Mouse (Mus musculus): ENCODE data around the gene Acta2. TPM values are rescaled to one million over a fixed set of nuclear protein-coding genes. Genes with fewer than 3 reads are reported as not detected.
A peak's percentile ranks its signal among the peaks of the same experiment; 100 is the strongest.

The Acta2 gene
- 4.4 and 6.2 TPM in 2 replicates for polyA plus RNA-seq (2015; fragmentation: Nextera tagmentation; extraction: Ambion mirVana)

GRCm38 (mm10) chr19:34254880-34255681, at the start of gene Acta2:
Acta2 (minus strand) TSS chr19:34255590.
- ATAC-seq, result no peak
- Histone ChIP-seq H3K4me1 (no peaks in the 10 kb centered on the region), H3K4me3 (no peak within 1 kb of the TSS), H3K9me3 (replicated peaks) (no peaks in the 10 kb centered on the region), H3K27me3 (no peaks in the 10 kb centered on the region), H3K4me2 (no peak within 1 kb of the TSS), H3K9ac (no peak within 1 kb of the TSS), H3K27ac (no peak within 1 kb of the TSS), H3K36me3 (ENCODE audit: poor library complexity, severe bottlenecking) (no peaks in the 10 kb centered on the region)
- WGBS, result 66% methylated on average over 16 of the region's 16 CpGs

GRCm38 (mm10) chr19:34304917-34305316, 49.5 kb upstream of the Acta2 start:
- Histone ChIP-seq H3K27ac (no peak overlapping the region), H3K27me3 (no peaks in the 10 kb centered on the region)
- ATAC-seq, result no peak

DNA sequence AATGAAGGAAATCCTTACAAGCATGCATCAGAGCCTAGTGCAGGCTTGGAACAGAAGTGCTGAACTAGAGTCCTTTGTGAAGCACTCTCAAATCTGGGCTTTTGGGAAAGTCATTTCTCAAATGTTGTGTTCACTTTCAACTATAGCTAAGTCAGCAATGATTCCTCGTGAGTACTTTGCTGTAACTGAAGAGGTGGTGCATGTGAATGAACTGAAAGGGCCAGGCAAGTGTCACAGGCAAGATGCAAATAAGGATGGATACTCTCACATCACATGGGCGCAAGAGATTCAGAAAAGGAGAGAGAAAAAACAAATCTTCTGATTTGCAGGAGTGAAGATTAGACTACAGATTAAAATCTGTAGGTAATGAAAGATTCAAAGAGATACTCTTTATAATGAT, 45.0 kb upstream of the Acta2 start:
- Histone ChIP-seq H3K9me3 (replicated peaks) (no peaks in the 10 kb centered on the region), H3K4me3 (no peak overlapping the region), H3K36me3 (ENCODE audit: poor library complexity, severe bottlenecking) (no peaks in the 10 kb centered on the region), H3K27me3 (no peaks in the 10 kb centered on the region), H3K4me1 (no peaks in the 10 kb centered on the region), H3K4me2 (no peak overlapping the region), H3K9ac (no peak overlapping the region), H3K27ac (no peak overlapping the region)
- WGBS, result 77% methylated on average over 2 of the region's 2 CpGs
- ATAC-seq, result no peak

More at GRCm38 (mm10) chr19:34304917-34305316, 49.5 kb upstream of the Acta2 start:
- Histone ChIP-seq H3K36me3 (ENCODE audit: poor library complexity, severe bottlenecking) (no peaks in the 10 kb centered on the region), H3K4me3 (no peak overlapping the region), H3K4me2 (no peak overlapping the region), H3K9me3 (replicated peaks) (no peaks in the 10 kb centered on the region), H3K9ac (no peak overlapping the region), H3K4me1 (no peaks in the 10 kb centered on the region)

- Histone ChIP-seq H3K4me2 (no peak overlapping the region), H3K36me3 (ENCODE audit: poor library complexity, severe bottlenecking) (no peaks in the 10 kb centered on the region), H3K9me3 (replicated peaks) (no peaks in the 10 kb centered on the region), H3K9ac (no peak overlapping the region), H3K27me3 (no peaks in the 10 kb centered on the region), H3K4me3 (no peak overlapping the region), H3K27ac (no peak overlapping the region), H3K4me1 (no peaks in the 10 kb centered on the region)
- ATAC-seq, result no peak
- 84% methylated on average over 4 of the region's 4 CpGs for WGBS
Measured at GRCm38 (mm10) chr19:34299229-34299628, 43.8 kb upstream of the Acta2 start.

- Histone ChIP-seq H3K4me1 (no peaks in the 10 kb centered on the region), H3K27me3 (no peaks in the 10 kb centered on the region), H3K9me3 (replicated peaks) (no peaks in the 10 kb centered on the region), H3K9ac (no peak overlapping the region), H3K36me3 (ENCODE audit: poor library complexity, severe bottlenecking) (no peaks in the 10 kb centered on the region), H3K4me2 (no peak overlapping the region), H3K27ac (no peak overlapping the region), H3K4me3 (no peak overlapping the region)
- 88% methylated on average over 1 of the region's 1 CpGs for WGBS
- no peak for ATAC-seq
Measured at GRCm38 (mm10) chr19:34298531-34298930, 43.1 kb upstream of the Acta2 start.

GRCm38 (mm10) chr19:34295442-34295841, 40.1 kb upstream of the Acta2 start:
- no peak for ATAC-seq
- Histone ChIP-seq H3K9ac (no peak overlapping the region), H3K27ac (no peak overlapping the region), H3K4me2 (no peak overlapping the region), H3K4me3 (no peak overlapping the region), H3K36me3 (ENCODE audit: poor library complexity, severe bottlenecking) (no peaks in the 10 kb centered on the region), H3K4me1 (peaks cover 6% of the 10 kb centered on the region; the same call in 1 of the 2 replicates), H3K9me3 (replicated peaks) (no peaks in the 10 kb centered on the region), H3K27me3 (no peaks in the 10 kb centered on the region)
- WGBS, result 72% methylated on average over 6 of the region's 6 CpGs

DNA sequence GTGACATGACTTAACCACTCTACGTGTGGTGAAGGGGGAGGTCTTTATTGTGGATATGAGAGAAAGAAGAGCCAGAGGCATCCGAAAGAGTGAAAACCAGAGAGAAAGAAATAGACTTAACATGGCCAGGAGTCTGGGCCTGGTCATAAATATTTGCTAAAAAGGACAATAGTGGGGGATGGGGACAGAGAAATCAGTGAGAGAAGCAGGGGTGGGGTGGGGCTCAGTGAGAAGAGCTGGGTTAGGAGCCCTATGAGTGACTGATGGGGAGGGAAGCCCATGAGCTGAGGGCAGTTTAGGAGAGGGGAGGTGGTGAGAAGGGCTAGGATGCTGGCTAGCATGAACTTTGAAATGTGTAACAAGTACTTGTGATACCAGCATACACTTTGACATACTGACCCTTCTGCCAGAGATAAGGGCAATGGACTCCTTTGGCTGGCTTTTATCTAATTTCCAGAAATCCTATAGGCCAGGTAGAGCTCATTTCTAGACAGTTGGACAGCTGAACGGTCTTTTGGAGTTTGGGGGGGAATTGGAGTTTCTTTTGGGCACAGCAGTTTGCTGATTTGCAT, 38.1 kb upstream of the Acta2 start:
- H3K27me3 ChIP-seq, result no peaks in the 10 kb centered on the region
- H3K4me3 ChIP-seq, result no peak overlapping the region
- H3K27ac ChIP-seq, result no peak overlapping the region
- no peak for ATAC-seq
- H3K36me3 ChIP-seq (ENCODE audit: poor library complexity, severe bottlenecking), result no peaks in the 10 kb centered on the region
- H3K4me2 ChIP-seq, result no peak overlapping the region
- H3K4me1 ChIP-seq, result peaks cover 11% of the 10 kb centered on the region; the same call in 1 of the 2 replicates
- H3K9me3 ChIP-seq (replicated peaks), result no peaks in the 10 kb centered on the region
- 68% methylated on average over 3 of the region's 3 CpGs for WGBS
- H3K9ac ChIP-seq, result no peak overlapping the region

- 85% methylated on average over 2 of the region's 2 CpGs for WGBS
- no peaks in the 10 kb centered on the region for H3K27me3 ChIP-seq
- no peak overlapping the region for H3K4me3 ChIP-seq
- H3K36me3 ChIP-seq (ENCODE audit: poor library complexity, severe bottlenecking), result no peaks in the 10 kb centered on the region
- no peak overlapping the region for H3K27ac ChIP-seq
- no peak overlapping the region for H3K4me2 ChIP-seq
- ATAC-seq, result no peak
- H3K4me1 ChIP-seq, result peaks cover 11% of the 10 kb centered on the region; the same call in 1 of the 2 replicates
- no peaks in the 10 kb centered on the region for H3K9me3 ChIP-seq (replicated peaks)
- no peak overlapping the region for H3K9ac ChIP-seq
Measured at GRCm38 (mm10) chr19:34292701-34293100, 37.3 kb upstream of the Acta2 start.

DNA sequence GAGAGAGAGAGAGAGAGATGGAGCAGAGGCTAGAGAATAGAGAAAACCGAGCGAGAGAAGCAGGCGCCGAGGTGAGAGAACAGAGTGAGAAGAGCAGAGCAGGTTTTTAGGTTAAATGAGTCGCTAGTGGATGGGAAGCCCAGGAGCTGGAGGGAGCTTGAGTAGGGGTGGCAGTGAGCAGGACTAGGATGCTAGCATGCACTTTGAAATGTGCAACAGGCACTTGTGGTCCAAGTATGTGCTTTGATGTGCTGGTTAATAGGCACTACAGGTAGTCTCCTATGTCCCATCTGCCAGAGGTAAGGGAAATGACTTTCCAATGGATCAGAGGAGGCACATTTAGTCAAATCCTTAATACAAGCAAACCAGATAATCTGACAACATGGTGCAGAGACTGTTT, 36.6 kb upstream of the Acta2 start:
- Histone ChIP-seq H3K9me3 (replicated peaks) (no peaks in the 10 kb centered on the region), H3K4me1 (peaks cover 11% of the 10 kb centered on the region; the same call in 1 of the 2 replicates), H3K4me3 (no peak overlapping the region), H3K27me3 (no peaks in the 10 kb centered on the region), H3K36me3 (ENCODE audit: poor library complexity, severe bottlenecking) (no peaks in the 10 kb centered on the region), H3K9ac (no peak overlapping the region), H3K4me2 (no peak overlapping the region), H3K27ac (no peak overlapping the region)
- ATAC-seq, result no peak
- WGBS, result 83% methylated on average over 5 of the region's 5 CpGs

GRCm38 (mm10) chr19:34291379-34291778, 36.0 kb upstream of the Acta2 start:
- Histone ChIP-seq H3K4me3 (no peak overlapping the region), H3K27me3 (no peaks in the 10 kb centered on the region), H3K36me3 (ENCODE audit: poor library complexity, severe bottlenecking) (no peaks in the 10 kb centered on the region), H3K9ac (no peak overlapping the region), H3K4me1 (peaks cover 11% of the 10 kb centered on the region; the same call in 1 of the 2 replicates), H3K9me3 (replicated peaks) (no peaks in the 10 kb centered on the region), H3K4me2 (0 out of 2 replicates have a peak overlapping the region, but pooled peaks have one; percentile 64), H3K27ac (no peak overlapping the region)
- WGBS, result 77% methylated on average over 8 of the region's 8 CpGs
- ATAC-seq, result no peak

DNA sequence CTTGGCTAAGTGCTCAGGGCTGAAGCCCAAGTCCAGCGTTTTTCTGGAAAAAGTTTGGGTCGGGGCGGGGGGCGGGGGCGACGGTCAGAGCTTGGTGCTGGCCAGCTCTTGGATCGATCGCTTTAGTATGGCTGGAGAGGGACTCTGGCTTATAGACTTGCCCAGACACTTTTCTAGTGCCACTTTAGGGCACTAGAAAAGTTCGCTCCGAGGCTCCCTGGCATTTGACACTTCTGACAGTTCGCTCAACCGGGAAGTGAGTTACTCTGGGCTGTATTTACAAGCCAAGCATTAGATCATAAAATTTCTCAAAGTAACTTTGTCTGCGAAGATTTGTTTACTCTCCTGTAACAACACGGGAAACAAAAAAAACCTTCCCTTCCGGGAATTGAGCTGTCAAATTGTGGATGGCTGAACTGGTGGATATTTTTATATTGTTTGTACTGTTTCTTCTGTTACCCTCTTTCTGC, 35.5 kb upstream of the Acta2 start:
- Histone ChIP-seq H3K36me3 (ENCODE audit: poor library complexity, severe bottlenecking) (no peaks in the 10 kb centered on the region), H3K4me3 (peak overlapping the region; percentile 39), H3K27ac (no peak overlapping the region), H3K4me2 (peak overlapping the region; percentile 64), H3K27me3 (no peaks in the 10 kb centered on the region), H3K9me3 (replicated peaks) (no peaks in the 10 kb centered on the region), H3K9ac (peak overlapping the region; percentile 40), H3K4me1 (peaks cover 11% of the 10 kb centered on the region; the same call in 1 of the 2 replicates)
- 17% methylated on average over 15 of the region's 15 CpGs for WGBS
- ATAC-seq, result peak; percentile 64; the same call in 1 of the 2 replicates

DNA sequence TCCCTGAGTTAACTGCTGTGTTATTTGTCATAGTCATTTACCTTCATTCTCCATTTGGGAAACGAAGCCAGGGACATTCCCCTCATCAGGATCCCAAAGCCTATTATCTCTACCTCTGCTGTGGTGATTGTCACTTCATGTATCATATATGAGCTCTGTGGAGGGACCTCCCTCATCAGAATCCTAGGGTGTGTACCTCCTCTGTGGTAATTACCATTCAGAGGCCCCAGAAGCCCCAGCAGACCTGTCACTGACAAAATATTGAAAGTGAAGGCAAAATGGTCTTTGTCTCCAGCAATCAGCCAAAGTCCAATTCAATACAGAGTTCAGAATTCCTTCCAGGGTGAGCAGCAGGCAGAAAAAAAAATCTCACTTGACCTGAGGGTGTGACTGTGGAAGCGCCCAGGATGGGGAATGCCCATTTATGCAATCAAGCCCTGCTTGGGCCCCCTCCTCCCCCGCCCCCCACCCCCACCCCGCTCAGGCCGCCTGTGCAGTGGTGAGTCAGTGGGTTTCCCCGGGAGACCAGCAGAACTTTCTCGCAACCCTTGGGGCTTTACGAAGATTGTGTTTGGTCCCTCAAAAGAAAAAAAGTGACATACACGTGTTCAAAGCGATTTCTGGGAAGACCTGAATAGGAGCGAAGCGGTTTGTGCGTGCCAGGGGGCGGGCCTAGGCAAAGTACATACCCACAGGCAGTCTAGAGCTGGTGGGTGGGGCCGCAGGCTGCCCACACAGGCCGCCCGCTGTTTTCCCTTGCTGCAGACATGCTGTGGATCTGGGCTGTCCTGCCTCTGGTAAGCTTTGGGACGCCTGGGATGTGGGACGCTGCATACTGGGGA, 34.8 kb upstream of the Acta2 start, which contains the start of gene Fas:
TSS of gene Fas (plus strand) at position 719 of the 842 bp plus-strand sequence.
- Histone ChIP-seq H3K9me3 (replicated peaks) (no peaks in the 10 kb centered on the region), H3K4me1 (peaks cover 11% of the 10 kb centered on the region; the same call in 1 of the 2 replicates), H3K36me3 (ENCODE audit: poor library complexity, severe bottlenecking) (no peaks in the 10 kb centered on the region), H3K9ac (peak within 1 kb of the TSS; percentile 40), H3K4me3 (peak within 1 kb of the TSS; percentile 39), H3K27ac (no peak within 1 kb of the TSS), H3K4me2 (peak within 1 kb of the TSS; percentile 64), H3K27me3 (no peaks in the 10 kb centered on the region)
- 2% methylated on average over 19 of the region's 19 CpGs for WGBS
- peak; percentile 96 for ATAC-seq
